Mouse (Mus musculus) limb, embryonic 14.5 days (tissue): ENCODE measurements around the gene Prr15. TPM values are rescaled to one million over a fixed set of nuclear protein-coding genes. Genes with fewer than 3 reads are reported as not detected.

Source experiments
- ATAC-seq: fragments of 200-750 bp; cut with Nextera tagmentation; 2 replicates; pipeline ENCODE4 v1.8.0; 2017; ENCODE audit warnings: low read depth, moderate number of reproducible peaks, moderate TSS enrichment; ENCODE audit not compliant: low FRiP score
- DNase-seq: peaks from one replicate; pipeline ENCODE4 v3.0.0-alpha.2; 2015; ENCODE audit warnings: low spot score
- H3K27ac ChIP-seq: fragments of 300-500 bp; sonication (generic); replicated peaks from 2 replicates; pipeline ENCODE4 v1.5.1; 2014; ENCODE audit warnings: low read depth, mild to moderate bottlenecking, low read length, moderate library complexity, mixed read lengths
- H3K27me3 ChIP-seq: fragments of 300-500 bp; sonication (generic); 2 replicates; pipeline ENCODE4 v1.6.1; 2014; ENCODE audit warnings: low read length, mixed read lengths; ENCODE audit not compliant: control insufficient read depth, insufficient read depth
- H3K36me3 ChIP-seq: fragments of 300-500 bp; sonication (generic); 2 replicates; pipeline ENCODE4 v1.6.1; 2014; ENCODE audit warnings: mild to moderate bottlenecking, low read length, moderate library complexity, mixed read lengths; ENCODE audit not compliant: control insufficient read depth, insufficient read depth
- H3K4me1 ChIP-seq: fragments of 300-500 bp; sonication (generic); 2 replicates; pipeline ENCODE4 v1.6.1; 2014; ENCODE audit warnings: antibody characterized with exemption, low read length, mixed read lengths; ENCODE audit not compliant: control insufficient read depth, insufficient read depth
- H3K4me2 ChIP-seq: fragments of 300-500 bp; sonication (generic); replicated peaks from 2 replicates; pipeline ENCODE4 v1.6.1; 2014; ENCODE audit warnings: low read depth, mild to moderate bottlenecking, low read length, moderate library complexity; ENCODE audit not compliant: severe bottlenecking
- H3K4me3 ChIP-seq: fragments of 300-500 bp; sonication (generic); replicated peaks from 2 replicates; pipeline ENCODE4 v1.5.1; 2014; ENCODE audit warnings: low read length
- H3K9ac ChIP-seq: fragments of 300-500 bp; sonication (generic); 2 replicates; pipeline ENCODE4 v1.6.1; 2014; ENCODE audit warnings: mild to moderate bottlenecking, low read depth, low read length, moderate library complexity; ENCODE audit not compliant: severe bottlenecking
- H3K9me3 ChIP-seq: fragments of 300-500 bp; sonication (generic); 2 replicates; pipeline ENCODE4 v1.6.1; 2016; ENCODE audit warnings: low read length; ENCODE audit not compliant: control insufficient read depth
- POLR2A ChIP-seq: fragments of 200-500 bp; IDR thresholded peaks from 2 replicates; pipeline ENCODE4 v1.8.0; 2012; ENCODE audit warnings: inconsistent platforms, mild to moderate bottlenecking, moderate library complexity, borderline replicate concordance; ENCODE audit not compliant: insufficient read depth, insufficient read length; ENCODE audit errors: extremely low read depth
- WGBS: fragments of 180-500 bp; shearing (Covaris S2); extraction: QIAGEN DNeasy Blood & Tissue Kit; methylation state at CpG from one replicate; pipeline ENCODE4 v1.1.7; 2014; 5-methylcytosine and 5-hydroxymethylcytosine counted together
- polyA plus RNA-seq, 2 experiments: library from polyadenylated mRNA; depleted of rRNA in 1 of 2; stranded (reverse) in 1 of 2; unstranded in 1 of 2; fragments of >200 nt; fragmentation: Nextera tagmentation in 1 of 2; extraction: Ambion mirVana in 1 of 2; gene quantifications; 2 replicates each; pipeline versions ENCODE4 v1.2.1 to v1.2.3; 2012 to 2014

Gene Prr15
- polyA plus RNA-seq, 2 experiments = 0.35 to 0.40 TPM

DNA sequence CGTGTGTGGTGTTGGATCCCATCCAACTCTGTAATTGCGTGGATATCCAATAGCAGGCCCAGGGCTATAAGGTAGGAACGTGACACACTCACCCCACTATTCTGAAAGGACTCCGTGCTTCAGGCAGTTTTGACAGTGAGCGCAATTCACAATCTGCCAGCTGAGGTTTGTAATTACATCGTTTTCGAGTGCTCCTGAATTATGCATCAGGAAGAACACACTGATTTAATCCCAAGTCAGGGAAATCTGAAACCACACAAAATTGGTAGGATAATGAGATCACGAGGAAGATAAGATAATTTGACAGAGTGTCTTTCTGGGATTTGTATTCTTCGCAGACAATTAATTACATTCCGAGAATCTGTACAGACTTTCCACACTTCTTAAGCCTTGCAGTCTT lies 6.1 kb downstream of the Prr15 start:
- no peaks in the 10 kb centered on the region for H3K9me3 ChIP-seq
- peaks cover 29% of the 10 kb centered on the region for H3K4me1 ChIP-seq
- H3K4me3 ChIP-seq = no peak overlapping the region
- ATAC-seq (no peak), DNase-seq (no peak)
- peaks cover 27% of the 10 kb centered on the region for H3K27me3 ChIP-seq
- H3K36me3 ChIP-seq = no peaks in the 10 kb centered on the region
- H3K27ac ChIP-seq = no peak overlapping the region
- no peak for TF ChIP-seq POLR2A
- H3K4me2 ChIP-seq = no peak overlapping the region
- WGBS = 36% methylated on average over 10 of the region's 10 CpGs
- no peak overlapping the region for H3K9ac ChIP-seq

DNA sequence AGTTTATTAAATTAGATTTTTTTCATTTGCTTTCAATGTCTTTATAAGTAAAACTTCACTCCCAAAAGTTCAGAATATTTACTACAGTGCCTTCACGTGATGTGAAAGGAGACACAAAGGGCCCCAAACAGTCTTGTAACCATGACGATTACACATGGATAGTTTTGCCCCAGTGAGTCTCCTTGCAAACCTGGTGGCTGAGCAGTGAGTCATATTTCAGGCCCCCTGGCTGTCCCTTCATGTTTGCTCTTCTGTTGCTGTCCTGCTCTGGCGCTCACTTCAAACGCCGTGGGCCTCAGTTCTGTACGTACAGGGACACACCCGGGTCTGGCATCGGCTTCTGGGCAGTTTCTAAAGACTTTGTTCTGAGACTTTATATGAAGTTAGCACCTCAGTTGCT lies 6.6 kb downstream of the Prr15 start:
- no peaks in the 10 kb centered on the region for H3K36me3 ChIP-seq
- DNase-seq (no peak), ATAC-seq (no peak; the same call in 1 of the 2 replicates)
- no peaks in the 10 kb centered on the region for H3K9me3 ChIP-seq
- no peak overlapping the region for H3K4me3 ChIP-seq
- H3K4me1 ChIP-seq = peaks cover 25% of the 10 kb centered on the region
- H3K9ac ChIP-seq = no peak overlapping the region
- no peak overlapping the region for H3K4me2 ChIP-seq
- peaks cover 23% of the 10 kb centered on the region for H3K27me3 ChIP-seq
- H3K27ac ChIP-seq = no peak overlapping the region
- no peak for TF ChIP-seq POLR2A
- 32% methylated on average over 8 of the region's 8 CpGs for WGBS

DNA sequence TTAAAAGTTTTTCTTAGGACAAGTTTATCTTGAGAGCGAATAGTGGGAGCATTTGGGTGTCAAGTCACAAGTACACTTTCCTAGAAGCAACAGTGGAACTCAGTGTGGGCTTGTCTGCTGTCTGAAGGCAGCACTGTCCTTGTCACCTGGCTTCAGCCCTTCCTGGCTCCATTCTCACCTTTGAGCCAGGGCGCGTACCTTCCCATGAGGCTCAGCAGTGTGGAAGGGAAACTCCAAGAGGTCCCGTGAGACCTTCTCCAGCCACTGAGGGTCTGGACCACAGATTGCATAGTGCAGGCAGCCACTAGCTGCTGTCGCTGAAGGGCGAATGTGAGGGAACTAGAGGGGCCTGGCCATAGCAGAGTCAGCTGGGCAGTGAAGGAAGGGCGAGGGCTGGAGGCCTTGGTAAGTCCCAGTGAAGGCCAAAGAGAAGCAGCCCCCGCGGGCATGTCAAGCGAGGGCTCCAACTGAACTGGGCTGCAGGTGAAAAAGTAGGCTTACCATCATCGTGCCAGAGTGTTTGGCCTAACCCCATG lies 7.5 kb downstream of the Prr15 start:
- H3K27me3 ChIP-seq = peaks cover 15% of the 10 kb centered on the region
- no peak overlapping the region for H3K4me2 ChIP-seq
- no peak for ATAC-seq
- no peak for DNase-seq
- no peaks in the 10 kb centered on the region for H3K9me3 ChIP-seq
- H3K4me3 ChIP-seq = no peak overlapping the region
- no peak overlapping the region for H3K27ac ChIP-seq
- no peak for TF ChIP-seq POLR2A
- peaks cover 20% of the 10 kb centered on the region for H3K4me1 ChIP-seq
- WGBS = 47% methylated on average over 11 of the region's 11 CpGs
- H3K36me3 ChIP-seq = no peaks in the 10 kb centered on the region
- H3K9ac ChIP-seq = no peak overlapping the region

DNA sequence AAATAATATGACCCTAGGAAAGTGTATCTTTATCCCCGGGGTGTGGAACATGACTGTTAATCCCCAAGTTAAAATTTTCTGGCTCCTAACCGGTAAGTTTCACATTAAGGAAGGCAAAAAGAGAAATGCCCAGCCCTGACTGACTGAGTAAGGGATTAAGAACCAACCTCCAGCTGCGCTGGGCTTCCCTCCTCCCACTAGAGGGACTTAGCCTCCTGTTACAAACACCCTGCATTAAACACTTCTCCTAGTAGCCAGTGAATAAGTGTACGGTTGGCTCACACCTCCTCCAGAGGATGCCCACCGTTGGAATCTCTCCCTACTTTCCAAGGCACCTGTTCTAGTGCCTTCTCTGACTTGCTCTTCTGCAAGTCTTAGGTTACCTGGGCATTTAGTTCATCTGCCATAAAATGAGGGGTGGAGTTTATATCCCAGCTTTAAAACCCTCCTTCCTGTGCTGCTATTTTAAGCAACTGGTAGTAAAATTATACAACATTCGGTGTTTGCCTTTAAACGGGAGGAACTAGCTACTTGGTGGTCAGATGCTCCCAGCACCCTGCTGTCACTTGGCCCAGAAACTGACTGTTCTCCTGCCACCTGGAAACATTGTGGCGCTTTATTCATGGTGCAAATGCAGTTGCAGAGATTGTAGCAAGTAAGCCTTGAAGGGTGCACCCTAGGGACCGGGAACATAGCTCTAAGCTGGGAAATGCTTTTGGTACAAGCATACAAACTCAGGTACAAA lies 8.2 kb downstream of the Prr15 start:
- no peak overlapping the region for H3K4me2 ChIP-seq
- ATAC-seq (no peak), DNase-seq (no peak)
- TF ChIP-seq POLR2A = no peak
- 0 out of 2 replicates have a peak, but pooled peaks cover 9% of the 10 kb centered on the region for H3K27me3 ChIP-seq
- H3K9me3 ChIP-seq = no peaks in the 10 kb centered on the region
- no peak overlapping the region for H3K9ac ChIP-seq
- H3K4me3 ChIP-seq = no peak overlapping the region
- 22% methylated on average over 9 of the region's 9 CpGs for WGBS
- no peaks in the 10 kb centered on the region for H3K36me3 ChIP-seq
- H3K4me1 ChIP-seq = peaks cover 20% of the 10 kb centered on the region
- no peak overlapping the region for H3K27ac ChIP-seq

DNA sequence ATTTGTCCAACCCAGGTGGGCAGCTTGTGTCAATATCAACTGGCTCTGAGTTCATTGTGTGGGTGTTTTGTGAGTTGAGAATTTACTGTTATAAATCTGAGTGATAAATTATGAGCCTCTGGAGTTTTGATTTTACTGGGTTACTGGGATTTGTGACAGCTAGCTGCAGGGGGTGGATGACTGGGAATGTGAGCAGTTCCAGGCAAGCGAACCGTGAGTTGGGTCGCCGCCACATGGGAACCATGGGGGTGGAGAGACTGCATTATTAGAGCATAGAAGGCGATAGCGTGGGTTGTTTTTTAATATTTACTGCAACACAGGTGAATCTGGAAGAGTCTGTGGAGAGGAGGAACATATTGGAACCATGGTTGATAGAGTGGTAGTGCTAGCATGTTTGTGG lies 11.7 kb downstream of the Prr15 start:
- DNase-seq (no peak), ATAC-seq (no peak)
- H3K4me3 ChIP-seq = no peak overlapping the region
- no peaks in the 10 kb centered on the region for H3K9me3 ChIP-seq
- peaks cover 14% of the 10 kb centered on the region; the same call in 1 of the 2 replicates for H3K4me1 ChIP-seq
- no peak for TF ChIP-seq POLR2A
- WGBS = 63% methylated on average over 6 of the region's 6 CpGs
- no peak overlapping the region for H3K4me2 ChIP-seq
- H3K9ac ChIP-seq = no peak overlapping the region
- 0 out of 2 replicates have a peak, but pooled peaks cover 3% of the 10 kb centered on the region for H3K27me3 ChIP-seq
- H3K36me3 ChIP-seq = no peaks in the 10 kb centered on the region
- no peak overlapping the region for H3K27ac ChIP-seq
